Mouse (Mus musculus) C2C12 (cell line): ENCODE results near the gene Eps8l1.

Experiments used
- CTCF ChIP-seq: IDR thresholded peaks from one replicate; pipeline ENCODE4 v1.5.1; 2011; ENCODE audit not compliant: control insufficient read depth, insufficient read depth, insufficient read length
- FOSL1 ChIP-seq: IDR thresholded peaks from one replicate; pipeline ENCODE4 v1.8.0; 2011; ENCODE audit warnings: mild to moderate bottlenecking, low read length; ENCODE audit not compliant: poor library complexity, insufficient read depth, severe bottlenecking
- MYOD1 ChIP-seq: IDR thresholded peaks from one replicate; pipeline ENCODE4 v1.6.1; 2011; ENCODE audit warnings: low read depth; ENCODE audit not compliant: control insufficient read depth, insufficient read length
- MYOG ChIP-seq: IDR thresholded peaks from one replicate; pipeline ENCODE4 v1.6.1; 2011; ENCODE audit not compliant: control insufficient read depth, insufficient read length; ENCODE audit errors: extremely low read depth
- USF1 ChIP-seq: IDR thresholded peaks from one replicate; pipeline ENCODE4 v1.6.1; 2011; ENCODE audit warnings: low read depth, mild to moderate bottlenecking, control low read depth, moderate library complexity

DNA sequence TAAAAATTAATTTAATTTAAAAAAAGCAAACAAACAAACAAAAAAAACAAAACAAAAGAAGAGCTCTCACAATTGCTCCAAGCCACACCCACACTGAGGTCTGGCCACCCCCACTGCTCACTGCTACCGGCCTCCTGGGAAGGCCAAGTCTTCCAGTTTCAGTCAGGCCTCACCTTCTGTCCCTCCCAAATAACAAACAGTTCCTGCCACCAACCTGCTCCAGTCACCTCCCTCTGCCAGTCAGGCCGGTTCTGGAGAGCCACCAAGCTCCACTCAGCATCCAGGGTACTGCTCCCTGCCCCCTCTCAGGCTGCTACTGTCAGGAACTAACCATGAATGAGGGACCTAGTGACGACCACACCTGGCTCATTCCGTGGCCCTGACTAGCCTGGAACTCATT, 7.8 kb upstream of the Eps8l1 start:
- TF ChIP-seq CTCF (no peak), USF1 (no peak), FOSL1 (no peak), MYOD1 (no peak), MYOG (no peak)
